Mouse (Mus musculus) fibroblast of lung, adult 2 months (primary cell): ENCODE data around the gene Mylip.

ENCODE experiments used
- DNase-seq: peaks from one replicate; pipeline ENCODE4 v3.0.0-alpha.2; 2011; ENCODE audit warnings: low read depth

Gene Mylip

DNA sequence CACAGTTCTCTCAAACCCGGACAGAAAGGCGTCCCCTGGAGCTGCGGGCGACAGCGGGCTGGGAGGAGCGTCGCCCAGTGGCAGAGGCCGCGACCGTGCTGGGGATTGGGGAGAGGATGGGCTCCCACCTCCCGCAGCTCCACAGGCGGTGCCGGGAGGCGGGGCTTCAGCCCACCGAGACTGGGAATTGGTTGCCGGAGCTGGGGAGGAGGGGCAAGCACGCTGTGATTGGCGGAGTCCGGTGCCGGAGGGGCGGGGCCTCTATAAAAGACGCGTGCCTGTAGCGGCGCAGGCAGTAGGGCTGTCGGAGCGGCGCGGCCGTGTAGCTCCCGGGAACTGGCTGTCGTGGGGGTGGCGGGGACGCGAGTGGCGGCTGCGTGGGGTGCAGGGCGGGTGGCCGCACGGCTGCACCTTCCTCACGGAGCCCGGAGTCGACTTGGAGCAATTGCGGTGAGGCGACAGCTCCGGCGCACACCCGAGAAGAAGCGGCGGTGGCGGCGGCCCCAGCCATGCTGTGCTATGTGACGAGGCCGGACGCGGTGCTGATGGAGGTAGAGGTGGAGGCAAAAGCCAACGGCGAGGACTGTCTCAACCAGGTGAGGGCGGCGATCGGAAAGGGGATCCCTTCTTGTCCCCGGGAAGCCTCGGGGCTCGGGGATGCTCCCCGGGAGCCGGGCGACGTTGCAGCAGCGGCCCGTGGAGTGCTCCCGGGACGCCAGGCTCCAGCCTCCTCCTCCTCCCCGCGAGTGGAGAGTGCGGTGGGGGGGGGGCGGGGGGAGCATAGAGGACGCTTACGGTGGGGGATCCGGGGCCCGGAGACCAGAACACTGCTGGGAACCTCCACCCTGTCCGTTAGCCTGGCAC lies at the start of gene Mylip:
Gene Mylip, plus strand, starts transcription at position 295 of the 864 bp plus-strand sequence.
- peak; percentile 84 for DNase-seq

DNA sequence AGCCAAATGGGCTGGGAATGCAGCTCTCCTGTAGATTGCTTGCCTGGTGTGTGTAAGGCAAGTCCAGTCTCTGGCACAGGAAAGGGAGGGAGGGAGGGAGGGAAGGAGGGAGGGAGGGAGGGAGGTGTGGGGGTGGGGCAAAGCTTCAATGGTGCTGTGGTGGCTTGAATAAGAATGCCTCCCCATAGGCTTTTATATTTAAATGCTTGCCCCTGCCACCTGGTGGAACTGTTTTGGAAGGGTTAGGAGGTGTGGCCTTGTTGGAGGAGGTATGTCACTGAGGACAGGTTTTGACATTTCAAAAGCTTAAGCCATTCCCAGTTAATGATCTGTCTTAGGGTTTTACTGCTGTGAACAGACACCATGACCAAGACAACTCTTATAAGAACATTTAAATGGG lies 47.6 kb upstream of the Mylip start:
- no peak for DNase-seq

DNA sequence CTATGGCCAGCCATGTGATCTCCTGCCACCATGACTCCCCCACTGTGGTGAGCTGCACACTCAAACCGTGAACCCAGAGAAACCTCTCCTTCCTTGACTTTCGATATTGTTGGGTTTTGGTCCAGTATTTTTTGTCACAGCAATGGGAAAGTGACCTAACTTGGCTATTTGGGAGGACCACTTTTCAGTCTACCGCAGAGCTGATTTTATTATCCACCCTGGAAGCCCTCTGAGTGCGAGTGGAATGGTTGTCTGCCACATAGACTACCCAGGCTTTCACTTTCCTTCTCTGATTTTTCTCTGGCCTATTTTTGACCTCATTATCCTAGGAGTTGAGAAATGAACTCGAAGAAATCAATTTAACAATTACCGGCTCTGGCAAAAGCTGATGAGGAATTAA lies 46.0 kb upstream of the Mylip start:
- no peak for DNase-seq

DNA sequence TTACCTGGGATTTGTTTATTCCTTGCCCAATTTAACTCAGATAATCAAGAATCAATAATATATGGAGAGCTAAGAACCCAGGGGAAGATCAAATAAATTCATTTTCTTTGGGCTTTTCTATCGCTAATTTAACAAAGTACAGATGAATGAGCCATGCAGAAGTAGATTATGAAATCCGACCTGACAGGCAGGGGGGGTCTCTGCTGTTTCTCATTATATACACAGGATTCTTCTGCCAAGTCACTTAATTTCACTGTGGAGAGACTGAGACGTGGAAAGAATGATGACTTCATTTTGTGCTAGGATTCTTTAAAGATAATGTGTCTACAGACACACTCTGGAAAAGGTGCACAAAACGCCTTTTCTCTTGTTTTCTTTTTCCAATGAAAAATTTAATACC lies 45.6 kb upstream of the Mylip start:
- no peak for DNase-seq

DNA sequence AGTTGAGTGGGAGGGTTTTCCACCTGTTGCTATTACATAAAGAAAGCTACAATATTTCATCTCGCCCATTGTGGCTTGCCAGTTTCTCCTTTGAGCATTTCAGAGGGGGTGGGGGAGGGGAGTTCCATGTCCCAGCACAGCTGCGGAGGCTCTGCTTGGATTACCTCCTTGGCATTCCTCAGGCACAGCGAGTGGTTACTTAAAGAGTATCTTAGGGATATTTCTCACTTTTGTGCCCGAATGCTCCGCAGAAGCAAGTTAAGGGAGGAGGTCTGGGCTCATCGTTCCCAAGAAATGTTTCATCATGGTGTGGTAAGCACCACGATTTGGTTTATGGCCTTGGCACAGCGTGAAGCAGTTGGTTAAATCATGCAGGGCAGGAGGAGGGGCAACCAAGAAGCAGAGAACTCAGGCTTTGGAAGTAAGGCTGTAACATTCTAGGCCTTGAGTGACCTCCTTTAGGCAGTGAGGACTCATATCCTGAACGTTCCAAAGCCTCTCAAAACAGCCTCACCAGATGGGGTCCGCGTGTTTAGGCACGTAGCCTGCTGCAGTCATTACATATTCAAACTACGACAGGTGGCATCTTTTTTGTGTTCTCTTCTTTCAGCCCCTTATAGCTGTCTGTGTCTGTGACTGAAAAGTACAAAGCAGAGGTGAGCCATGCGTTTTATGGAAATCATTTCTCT lies 43.9 kb upstream of the Mylip start:
- no peak for DNase-seq

DNA sequence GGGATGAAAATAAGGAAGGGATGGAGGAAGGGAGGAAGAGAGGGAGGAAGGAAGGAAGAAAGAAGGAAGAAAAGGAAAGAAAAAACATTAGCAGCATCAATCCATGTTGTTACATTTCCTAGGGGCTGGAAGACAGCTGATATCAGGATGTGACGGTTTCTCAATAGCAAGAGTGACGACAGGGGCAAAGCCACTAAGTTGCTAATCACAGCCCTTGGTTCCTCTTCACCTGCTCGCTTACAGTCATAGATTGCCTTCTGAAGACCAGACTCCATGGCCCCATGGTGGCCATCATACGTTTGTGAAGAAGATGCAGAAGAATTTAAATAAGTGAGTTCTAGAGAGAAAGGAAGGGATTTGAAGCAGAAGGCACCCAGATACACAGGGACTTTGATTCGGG lies 38.1 kb upstream of the Mylip start:
- no peak for DNase-seq

DNA sequence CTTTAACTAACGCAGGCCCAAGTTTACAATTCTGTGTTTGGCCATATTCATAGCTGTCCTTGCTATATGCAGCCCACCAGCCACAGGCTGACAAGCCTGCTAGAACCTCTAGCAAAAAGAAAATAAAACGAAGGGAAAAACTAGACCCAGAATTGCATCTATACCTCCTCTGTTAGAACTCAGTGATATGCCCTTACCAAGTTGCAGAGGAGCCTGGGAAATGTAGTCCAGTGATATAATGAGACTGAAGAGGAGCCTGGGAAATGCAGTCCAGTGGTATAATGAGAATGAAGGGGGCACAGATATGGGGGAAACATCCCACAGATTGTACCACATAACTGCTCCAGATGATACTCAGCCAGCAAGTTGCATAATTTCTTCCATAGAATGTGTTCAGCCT lies 34.7 kb upstream of the Mylip start:
- DNase-seq: no peak

DNA sequence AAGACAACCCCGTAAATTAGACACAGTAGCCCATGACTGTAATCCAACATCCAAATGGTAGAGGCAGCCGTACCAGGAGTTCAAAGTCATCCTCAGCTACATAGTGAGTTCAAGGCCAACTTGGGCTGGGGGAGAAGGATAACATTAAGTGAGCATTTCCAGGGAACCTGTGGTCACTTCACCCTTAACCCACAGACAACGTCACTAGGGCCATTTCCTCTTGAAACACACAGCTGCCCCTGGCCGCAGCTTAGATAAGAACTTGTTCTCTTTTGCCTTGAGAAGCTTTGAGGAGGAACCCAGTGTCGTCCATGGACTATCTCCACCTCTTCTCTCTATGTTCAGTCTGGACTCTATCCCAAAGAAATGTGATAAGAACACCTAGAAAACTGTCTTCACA lies 31.3 kb upstream of the Mylip start:
- DNase-seq: no peak

DNA sequence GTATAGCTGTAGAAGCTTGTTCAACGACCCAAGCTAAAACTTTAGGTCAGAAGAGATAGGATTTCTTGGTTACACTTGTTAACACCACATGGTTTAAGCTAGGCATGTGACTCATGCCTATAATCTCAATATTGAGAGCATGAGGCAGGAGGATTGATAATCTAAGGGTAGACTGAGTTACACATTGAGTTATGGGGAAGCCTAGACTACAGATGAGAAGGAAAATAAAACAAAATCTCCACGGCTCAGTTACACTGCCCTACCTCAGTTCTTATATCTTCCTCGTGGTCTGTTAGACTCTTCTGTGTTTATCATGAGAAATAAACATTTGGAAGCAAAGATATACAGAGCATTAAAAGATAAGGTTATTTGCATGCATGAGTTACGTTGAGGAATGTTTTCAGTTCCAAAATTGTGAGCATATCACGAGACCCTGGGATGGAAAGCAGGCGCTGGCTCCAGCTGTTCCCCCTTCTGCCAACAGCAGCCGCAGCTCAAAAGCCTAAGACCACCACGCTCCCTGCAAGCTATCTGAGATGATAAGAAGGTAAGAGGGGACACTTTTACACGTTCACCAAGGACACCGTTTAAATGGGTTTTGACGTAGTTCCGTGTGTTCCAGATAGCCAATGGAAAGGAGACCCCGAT lies 30.7 kb upstream of the Mylip start:
- DNase-seq: no peak

DNA sequence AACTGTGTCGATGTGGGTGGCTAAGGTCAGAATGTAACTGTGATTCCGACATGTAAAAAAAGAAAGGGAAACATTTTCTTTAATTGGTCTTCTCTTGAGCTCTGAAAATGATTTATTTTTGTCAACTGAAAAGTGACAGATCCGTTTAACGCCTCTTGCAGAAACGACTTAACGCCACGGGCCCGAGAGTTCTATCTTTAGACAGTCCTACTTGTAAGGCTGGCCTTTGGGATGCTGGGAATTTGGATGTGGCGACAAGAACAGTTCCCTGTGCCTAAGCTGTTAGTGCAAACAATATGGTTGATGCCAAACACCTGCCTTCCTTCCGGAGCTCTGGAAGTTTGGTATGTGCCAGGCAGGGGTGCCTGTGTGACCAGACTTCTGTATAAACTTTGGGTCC lies 23.8 kb upstream of the Mylip start:
- DNase-seq: no peak

DNA sequence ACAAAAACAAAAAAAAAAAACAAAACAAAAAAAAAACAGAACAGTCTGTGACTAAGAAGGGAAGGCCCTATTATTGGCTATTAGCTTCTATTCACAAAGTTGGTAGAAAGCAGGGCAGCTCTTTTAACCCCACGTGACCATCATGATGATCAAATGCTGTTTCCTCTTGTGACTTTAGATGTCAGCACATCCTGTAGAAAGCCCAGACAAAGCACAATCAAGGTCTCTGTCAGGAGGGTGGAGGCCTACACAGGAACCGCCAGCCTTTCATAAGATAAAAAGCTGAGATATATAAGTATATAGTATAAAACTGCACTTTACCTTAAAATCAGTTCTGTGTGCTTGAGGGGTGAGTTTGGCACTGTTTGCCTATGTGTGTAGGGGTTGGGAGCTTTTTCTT lies 17.9 kb upstream of the Mylip start:
- no peak for DNase-seq

DNA sequence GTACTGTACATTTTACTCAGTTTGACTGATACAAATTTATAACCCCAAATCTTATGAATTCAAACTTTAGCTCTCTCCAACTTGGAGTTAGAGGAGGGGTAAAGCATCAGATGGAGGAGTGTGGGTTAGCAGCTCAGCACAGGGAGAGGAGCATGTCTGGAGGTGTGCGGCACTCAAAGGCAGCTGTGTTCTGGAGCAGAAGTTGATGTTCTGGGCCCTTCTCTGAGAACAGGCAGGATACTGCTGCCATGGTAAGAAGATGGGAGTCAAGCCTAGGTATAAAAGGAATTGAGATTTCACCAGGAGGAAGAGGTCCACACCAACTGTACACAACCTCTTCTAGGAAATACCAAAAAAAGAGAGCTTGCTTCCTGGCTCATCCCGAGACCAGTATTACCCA lies 17.1 kb upstream of the Mylip start:
- no peak for DNase-seq

DNA sequence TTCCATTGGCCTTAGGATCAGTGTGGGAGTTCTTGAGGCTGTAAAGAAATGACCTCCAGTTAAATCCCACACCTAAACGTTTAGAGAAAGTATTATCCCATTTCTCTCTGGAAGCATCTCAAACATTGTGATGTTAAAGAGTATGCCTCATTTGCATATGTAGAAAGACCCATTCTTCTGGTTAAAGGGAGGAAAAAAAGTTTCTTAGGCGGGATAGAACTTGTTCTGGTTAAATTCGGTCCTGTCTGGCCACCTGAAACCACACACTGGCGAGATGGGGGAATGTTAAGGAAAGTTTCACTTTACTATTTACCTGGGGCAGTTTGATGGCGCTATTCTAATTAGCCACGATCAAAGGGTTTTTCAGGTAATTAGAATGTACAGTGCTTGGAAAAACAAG lies 14.7 kb upstream of the Mylip start:
- DNase-seq: no peak

DNA sequence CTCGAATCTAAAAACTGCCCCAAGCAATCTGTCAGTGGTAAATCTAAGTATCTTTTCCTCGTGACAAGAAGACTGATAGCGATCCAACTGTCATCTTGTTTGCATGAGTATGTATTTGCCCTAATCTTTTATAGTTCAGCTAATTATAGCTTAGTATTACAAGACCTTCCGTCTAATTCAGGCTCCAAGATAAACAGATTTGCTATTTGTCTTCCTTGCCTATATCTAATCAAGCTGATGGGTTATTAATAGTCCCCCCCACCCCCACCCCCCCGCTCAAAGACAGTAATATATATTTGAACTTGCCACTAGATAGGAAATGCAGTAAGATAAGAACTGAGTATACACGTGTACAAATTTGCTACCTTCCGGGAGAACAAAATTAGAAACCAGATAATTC lies 7.3 kb upstream of the Mylip start:
- DNase-seq: no peak

DNA sequence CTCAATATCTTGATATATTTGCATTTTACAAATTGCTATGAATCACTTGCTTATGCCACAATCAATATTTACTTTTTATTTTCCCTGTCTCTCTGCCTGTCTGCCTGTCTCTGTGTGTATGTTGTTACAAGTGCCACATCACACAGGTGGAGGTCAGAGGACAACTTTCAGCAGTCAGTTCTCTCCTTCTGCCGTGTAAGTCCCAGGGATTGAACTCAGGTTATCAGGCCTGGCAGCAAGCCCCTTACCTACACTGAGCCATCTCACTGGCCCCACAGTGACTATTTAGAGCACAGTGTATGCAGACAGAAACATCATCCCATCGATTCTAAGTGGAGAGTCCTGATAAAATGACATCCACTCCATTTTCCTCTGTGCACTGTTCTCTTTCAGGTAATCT lies 4.9 kb upstream of the Mylip start:
- no peak for DNase-seq

DNA sequence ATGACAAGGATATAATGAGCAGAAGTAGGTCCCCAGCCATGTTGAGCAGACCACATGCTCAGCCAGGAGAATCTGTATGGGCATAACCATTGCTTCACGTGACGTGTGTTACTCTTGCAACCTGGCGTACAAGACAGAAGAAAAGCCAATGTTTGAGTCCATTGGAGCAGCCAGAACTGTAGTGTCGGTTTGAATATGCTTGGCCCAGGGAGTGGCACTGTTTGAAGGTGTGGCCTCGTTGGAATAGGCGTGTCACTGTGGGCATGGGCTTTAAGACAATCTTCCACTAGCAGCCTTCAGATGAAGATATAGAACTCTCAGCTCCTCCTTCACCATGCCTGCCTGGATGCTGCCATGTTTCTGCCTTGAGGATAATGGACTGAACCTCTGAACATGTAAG lies 4.0 kb upstream of the Mylip start:
- no peak for DNase-seq

DNA sequence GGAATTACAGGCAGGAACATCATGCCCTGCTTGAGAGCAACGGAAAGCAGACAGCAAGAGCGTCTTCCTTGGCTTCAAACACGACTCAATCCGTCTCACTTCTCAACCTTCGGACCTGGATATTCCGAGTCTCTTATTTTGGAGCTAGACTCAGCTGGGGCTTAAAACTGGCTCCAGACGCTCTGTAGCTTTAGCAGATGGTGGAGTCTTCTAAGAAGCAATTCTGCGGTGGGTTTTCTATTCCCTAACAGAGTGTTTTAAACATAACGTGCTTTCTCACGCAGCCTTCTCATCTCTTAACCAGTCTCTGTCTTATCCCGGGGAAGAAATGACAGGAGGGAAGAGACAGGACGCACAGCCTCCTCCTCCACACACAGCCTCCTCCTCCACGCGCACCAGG lies 3.3 kb upstream of the Mylip start:
- DNase-seq: no peak

DNA sequence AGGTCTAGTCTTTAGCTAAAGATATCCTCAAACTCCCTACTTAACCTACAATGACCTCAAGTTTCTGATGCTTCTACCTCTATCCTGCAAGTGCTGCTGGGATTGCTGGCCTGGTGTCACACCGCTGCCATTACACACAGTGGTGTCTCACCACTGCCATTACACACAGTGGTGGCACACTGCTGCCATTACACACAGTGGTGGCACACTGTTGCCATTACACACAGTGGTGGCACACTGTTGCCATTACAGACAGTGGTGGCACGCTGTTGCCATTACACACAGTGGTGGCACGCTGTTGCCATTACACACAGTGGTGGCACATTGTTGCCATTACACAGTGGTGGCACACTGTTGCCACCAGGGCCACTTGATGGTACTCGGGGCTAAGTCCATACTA lies 2.3 kb upstream of the Mylip start:
- no peak for DNase-seq

DNA sequence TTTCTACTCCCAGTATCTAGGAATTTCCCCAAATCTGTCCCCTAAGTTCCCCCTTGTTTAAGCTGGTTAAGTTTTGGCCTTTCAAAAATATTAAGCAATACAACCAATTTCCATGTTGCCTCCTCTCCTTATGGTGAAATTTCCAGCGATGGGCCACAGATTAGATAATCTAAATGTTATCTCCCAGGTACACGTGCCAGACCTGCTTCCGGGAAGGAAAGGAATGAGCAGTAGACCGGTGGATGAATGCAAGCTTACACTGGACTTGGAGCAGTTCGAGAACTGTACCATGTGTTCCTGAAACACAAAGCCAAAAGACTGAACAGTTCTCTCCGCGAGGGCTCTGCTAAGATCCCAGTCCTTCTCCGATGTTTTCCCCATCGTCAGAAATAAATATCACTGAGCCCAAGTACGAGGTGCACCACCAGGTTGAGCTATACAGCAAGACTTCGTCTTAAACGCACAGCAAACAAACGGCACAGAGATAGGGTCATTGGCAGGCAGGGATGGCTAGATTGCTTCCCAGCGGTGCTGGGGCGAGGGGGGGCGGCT lies 1.2 kb upstream of the Mylip start:
- DNase-seq: no peak

DNA sequence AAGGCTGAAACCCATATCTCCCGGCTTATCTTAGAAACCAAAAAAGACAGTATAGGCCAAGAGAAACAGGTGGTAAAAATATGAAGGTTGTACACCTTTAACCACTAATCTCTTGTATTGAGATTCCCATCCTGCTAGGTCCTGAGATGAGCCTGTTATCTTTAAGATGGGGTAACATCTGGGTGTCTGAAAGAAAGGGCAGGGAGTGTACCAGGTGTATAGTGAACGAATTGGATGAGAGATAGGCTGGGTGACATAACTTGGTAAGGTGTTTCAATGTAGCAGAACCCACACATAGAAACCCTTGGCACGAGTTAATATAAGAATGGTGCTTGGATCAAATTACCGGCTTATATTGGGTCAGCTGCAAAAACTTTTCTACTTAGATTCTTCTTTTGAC lies 653 bp upstream of the Mylip start:
- DNase-seq: no peak

DNA sequence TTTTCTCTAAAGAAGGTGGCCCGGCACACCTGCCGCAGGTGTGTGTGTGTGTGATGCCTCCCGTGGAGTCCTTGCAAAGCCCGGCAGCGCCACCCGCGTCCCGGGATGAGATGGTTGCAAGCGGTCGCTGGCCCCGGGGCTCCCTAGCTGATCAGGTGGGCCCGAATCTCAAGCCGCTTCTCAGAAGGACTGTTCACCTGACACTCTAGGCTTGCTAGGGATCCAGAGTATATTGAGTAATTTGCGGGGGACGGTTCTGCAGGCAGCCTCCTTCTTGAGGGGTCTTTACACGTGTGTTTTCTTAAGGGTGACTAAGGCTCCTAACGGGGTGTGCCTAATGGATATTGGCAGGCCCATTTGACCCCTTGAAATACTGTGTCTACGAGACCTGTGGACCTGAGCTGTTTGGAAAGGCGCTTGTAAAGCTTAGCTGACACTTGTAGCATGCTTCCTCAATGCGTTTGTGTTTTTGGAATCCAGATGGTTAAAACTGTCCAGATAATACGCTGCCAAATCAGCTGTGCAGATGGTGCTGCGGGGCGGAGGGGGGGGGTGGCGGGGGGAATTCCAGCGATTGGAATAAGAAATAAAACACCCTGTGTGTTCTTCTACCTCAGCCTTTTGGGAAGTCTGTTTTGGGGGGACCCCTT lies 895 bp downstream of the Mylip start:
- DNase-seq: no peak
